Mouse (Mus musculus) forebrain, embryonic 14.5 days (tissue): Measurements from ENCODE around the gene Syne4. TPM values are rescaled to one million over a fixed set of nuclear protein-coding genes. Genes with fewer than 3 reads are reported as not detected.
A peak's percentile ranks its signal among the peaks of the same experiment; 100 is the strongest.

Source experiments
- ATAC-seq: fragments of 200-750 bp; cut with Nextera tagmentation; 2 replicates; pipeline ENCODE4 v1.8.0; 2017; ENCODE audit warnings: mild to moderate bottlenecking, moderate library complexity
- DNase-seq: peaks from one replicate; pipeline ENCODE4 v3.0.0-alpha.2; 2015; ENCODE audit warnings: low spot score
- H3K27ac ChIP-seq: fragments of 300-500 bp; sonication (generic); 2 replicates; pipeline ENCODE4 v1.5.1; 2014; ENCODE audit warnings: low read depth, mild to moderate bottlenecking, control low read depth, low read length, moderate library complexity
- H3K27me3 ChIP-seq: fragments of 300-500 bp; sonication (generic); replicated peaks from 2 replicates; pipeline ENCODE4 v1.6.1; 2014; ENCODE audit warnings: low read length, control low read depth, mixed read lengths; ENCODE audit not compliant: control insufficient read depth, insufficient read depth
- H3K36me3 ChIP-seq: fragments of 300-500 bp; sonication (generic); 2 replicates; pipeline ENCODE4 v1.6.1; 2014; ENCODE audit warnings: low read length, control low read depth; ENCODE audit not compliant: control insufficient read depth, insufficient read depth
- H3K4me1 ChIP-seq: fragments of 300-500 bp; sonication (generic); 2 replicates; pipeline ENCODE4 v1.6.1; 2014; ENCODE audit warnings: antibody characterized with exemption, low read length, control low read depth; ENCODE audit not compliant: control insufficient read depth, insufficient read depth
- H3K4me2 ChIP-seq: fragments of 300-500 bp; sonication (generic); 2 replicates; pipeline ENCODE4 v1.6.1; 2014; ENCODE audit warnings: mild to moderate bottlenecking, control low read depth, low read length
- H3K4me3 ChIP-seq: fragments of 300-500 bp; sonication (generic); 2 replicates; pipeline ENCODE4 v1.5.1; 2014; ENCODE audit warnings: low read depth, low read length, control low read depth
- H3K9ac ChIP-seq: fragments of 300-500 bp; sonication (generic); 2 replicates; pipeline ENCODE4 v1.6.1; 2014; ENCODE audit warnings: mild to moderate bottlenecking, low read length, control low read depth, moderate library complexity
- H3K9me3 ChIP-seq: fragments of 300-500 bp; sonication (generic); replicated peaks from 2 replicates; pipeline ENCODE4 v1.6.1; 2016; ENCODE audit warnings: low read length, control low read depth, mixed read lengths; ENCODE audit not compliant: control insufficient read depth
- WGBS: fragments of 180-500 bp; shearing (Covaris S2); extraction: QIAGEN DNeasy Blood & Tissue Kit; methylation state at CpG from one replicate; pipeline ENCODE4 v1.1.7; 2014; 5-methylcytosine and 5-hydroxymethylcytosine counted together
- polyA plus RNA-seq: library from polyadenylated mRNA; unstranded; fragments of >200 nt; fragmentation: Nextera tagmentation; extraction: Ambion mirVana; gene quantifications from 2 replicates; pipeline ENCODE4 v1.2.1, GENCODE M21; 2014

The Syne4 gene
- polyA plus RNA-seq, 1 experiment from 2014 or later, result 3.6 TPM

DNA sequence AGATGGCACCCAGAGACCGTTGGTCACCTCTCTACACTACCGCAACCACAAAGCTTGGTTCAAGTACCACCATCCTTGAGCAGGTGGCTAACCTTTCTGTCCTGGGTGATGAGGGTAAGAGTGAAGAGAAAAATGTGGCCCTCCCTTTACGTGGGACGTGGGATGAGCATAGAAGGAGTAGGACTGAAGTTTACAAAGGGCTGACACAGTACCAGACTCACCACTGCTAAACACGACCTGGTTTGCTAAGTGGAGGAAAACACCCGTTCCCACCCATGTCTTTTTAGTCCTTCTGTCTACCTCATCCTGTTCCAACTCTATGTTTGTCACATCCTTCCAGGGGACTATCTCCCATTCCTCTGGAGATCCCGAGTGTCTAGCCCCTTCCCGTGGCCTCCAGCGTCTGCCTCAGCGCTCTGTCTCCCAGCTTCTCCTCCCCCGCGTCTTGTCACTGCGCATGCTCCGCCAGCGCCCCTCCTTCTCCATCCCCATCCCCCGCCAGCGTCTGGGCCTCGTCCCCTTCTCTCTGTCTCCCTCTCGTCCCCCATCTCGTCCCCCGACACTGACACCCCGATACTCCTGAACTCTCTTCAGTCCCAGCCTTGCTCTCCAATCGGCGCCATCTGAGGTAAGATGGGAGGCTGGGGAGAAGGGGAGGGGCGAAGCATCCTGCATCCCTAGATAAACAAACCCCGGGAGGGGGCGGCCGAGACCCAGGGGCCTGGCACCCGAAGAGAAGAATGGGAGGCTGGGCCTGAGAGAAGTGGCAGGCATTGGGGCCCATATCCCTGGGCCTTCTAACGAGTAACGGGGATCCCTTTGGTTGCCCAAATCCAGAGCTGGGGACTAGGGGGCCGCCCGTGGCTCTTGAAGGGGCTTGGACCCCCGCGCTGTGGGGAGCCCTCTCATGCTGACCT, 23.1 kb upstream of the Syne4 start, which contains the start of gene Clip3:
Gene Clip3, plus strand, starts transcription at position 514 of the 917 bp plus-strand sequence.
- Histone ChIP-seq H3K4me2 (peak within 1 kb of the TSS; percentile 87), H3K9me3 (no peaks in the 10 kb centered on the region), H3K27ac (peak within 1 kb of the TSS; percentile 74), H3K9ac (peak within 1 kb of the TSS; percentile 98), H3K4me3 (peak within 1 kb of the TSS; percentile 92), H3K27me3 (no peaks in the 10 kb centered on the region), H3K4me1 (peaks cover 16% of the 10 kb centered on the region), H3K36me3 (peaks cover 32% of the 10 kb centered on the region)
- 6% methylated on average over 35 of the region's 35 CpGs for WGBS
- DNase-seq (peak; percentile 93), ATAC-seq (peak; percentile 93)

DNA sequence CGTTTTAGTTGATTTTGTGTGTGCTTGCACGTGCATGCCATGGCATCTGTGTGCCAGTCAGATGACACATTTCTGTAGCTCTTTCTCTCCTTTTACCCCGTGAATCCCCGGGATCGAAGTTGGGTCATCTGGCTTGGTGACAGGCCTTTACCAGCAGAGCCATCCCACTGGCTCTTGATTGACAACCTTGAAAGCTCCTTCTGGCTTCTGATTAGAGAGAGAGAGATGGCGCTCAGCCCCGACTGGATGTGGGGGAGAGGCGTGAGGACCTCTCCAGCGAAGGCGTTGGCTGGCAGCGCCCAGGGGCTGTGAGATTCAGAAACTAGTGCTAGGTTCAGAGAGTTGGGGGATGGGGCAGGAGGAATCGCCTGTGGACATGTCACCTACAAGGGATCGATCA, 20.8 kb upstream of the Syne4 start:
- DNase-seq (peak; percentile 33), ATAC-seq (no peak)
- Histone ChIP-seq H3K36me3 (peaks cover 55% of the 10 kb centered on the region), H3K27me3 (no peaks in the 10 kb centered on the region), H3K4me3 (no peak overlapping the region), H3K9ac (no peak overlapping the region), H3K27ac (0 out of 2 replicates have a peak overlapping the region, but pooled peaks have one; percentile 9), H3K4me1 (peaks cover 16% of the 10 kb centered on the region), H3K4me2 (peak overlapping the region; percentile 25; the same call in 1 of the 2 replicates), H3K9me3 (no peaks in the 10 kb centered on the region)
- whole genome bisulfite sequencing, result 65% methylated on average over 13 of the region's 13 CpGs

DNA sequence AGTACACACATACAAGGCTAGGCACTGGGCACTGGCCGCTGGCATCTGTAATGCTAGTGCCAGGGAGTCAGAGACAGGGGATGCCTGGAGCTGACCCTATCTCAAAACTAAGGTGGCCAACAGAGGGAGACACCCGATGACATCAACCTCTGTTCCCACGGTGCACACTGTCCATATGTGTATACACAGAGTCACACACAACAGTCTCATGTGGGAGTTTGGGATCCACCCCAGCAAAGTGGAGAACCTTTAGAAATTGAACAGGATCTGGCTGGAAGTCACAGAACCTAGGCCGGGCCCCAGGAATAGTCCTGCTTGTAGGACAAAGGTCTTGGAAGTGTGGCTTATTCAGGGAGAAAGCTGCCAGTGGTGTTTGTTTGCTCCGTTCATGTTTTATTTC, 20.3 kb upstream of the Syne4 start:
- no peak for ATAC-seq
- peaks cover 16% of the 10 kb centered on the region for H3K4me1 ChIP-seq
- no peaks in the 10 kb centered on the region for H3K9me3 ChIP-seq
- no peak overlapping the region for H3K4me3 ChIP-seq
- 84% methylated on average over 5 of the region's 5 CpGs for WGBS
- no peak overlapping the region for H3K27ac ChIP-seq
- H3K36me3 ChIP-seq, result peaks cover 60% of the 10 kb centered on the region
- DNase-seq, result no peak
- H3K27me3 ChIP-seq, result no peaks in the 10 kb centered on the region
- no peak overlapping the region for H3K4me2 ChIP-seq
- H3K9ac ChIP-seq, result no peak overlapping the region

DNA sequence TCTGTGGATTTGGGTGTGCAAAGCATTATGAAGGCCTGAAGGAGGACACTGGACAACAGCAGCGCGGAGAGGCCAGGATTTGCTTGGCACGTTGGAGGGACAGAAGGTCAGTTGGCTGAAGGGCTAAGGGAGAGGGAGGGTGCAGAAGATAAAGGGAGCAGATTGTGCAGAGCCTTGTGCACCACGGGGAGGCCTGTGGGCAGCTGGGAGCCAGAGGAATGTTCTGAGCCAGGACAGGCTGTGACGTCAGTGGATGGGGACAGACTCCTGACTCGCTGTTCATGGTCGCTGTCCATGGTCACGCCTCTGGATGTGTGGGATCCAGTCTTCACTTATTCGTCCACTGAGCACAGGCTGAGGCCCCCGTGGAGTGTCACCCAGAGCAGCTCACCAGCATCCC, 19.5 kb upstream of the Syne4 start:
- H3K36me3 ChIP-seq, result peaks cover 68% of the 10 kb centered on the region
- 79% methylated on average over 10 of the region's 10 CpGs for WGBS

DNA sequence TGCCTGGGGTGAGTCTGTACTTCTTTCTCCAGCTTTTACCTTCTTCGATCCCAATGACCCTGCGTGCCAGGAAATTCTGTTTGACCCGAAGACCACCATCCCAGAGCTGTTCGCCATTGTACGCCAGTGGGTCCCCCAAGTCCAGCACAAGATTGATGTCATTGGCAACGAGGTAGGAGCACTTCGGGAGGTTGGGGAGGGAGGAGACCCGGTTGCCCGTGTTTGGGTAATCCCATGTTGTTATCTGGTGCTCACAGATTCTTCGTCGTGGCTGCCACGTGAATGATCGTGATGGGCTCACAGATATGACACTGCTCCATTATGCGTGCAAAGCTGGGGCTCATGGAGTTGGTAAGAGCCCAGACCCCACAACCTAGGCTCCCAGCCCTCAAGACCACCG, 17.8 kb upstream of the Syne4 start:
- H3K4me1 ChIP-seq, result peaks cover 13% of the 10 kb centered on the region
- no peak overlapping the region for H3K4me2 ChIP-seq
- 95% methylated on average over 15 of the region's 15 CpGs for WGBS
- no peak for DNase-seq
- no peak overlapping the region for H3K4me3 ChIP-seq
- no peak overlapping the region for H3K27ac ChIP-seq
- no peak for ATAC-seq
- no peaks in the 10 kb centered on the region for H3K9me3 ChIP-seq
- H3K9ac ChIP-seq, result no peak overlapping the region
- peaks cover 82% of the 10 kb centered on the region for H3K36me3 ChIP-seq
- H3K27me3 ChIP-seq, result no peaks in the 10 kb centered on the region

More for the DNA sequence above, 19.5 kb upstream of the Syne4 start:
- Histone ChIP-seq H3K4me1 (peaks cover 16% of the 10 kb centered on the region), H3K4me2 (no peak overlapping the region), H3K27ac (no peak overlapping the region), H3K9ac (no peak overlapping the region), H3K4me3 (no peak overlapping the region), H3K27me3 (no peaks in the 10 kb centered on the region), H3K9me3 (no peaks in the 10 kb centered on the region)
- DNase-seq, result no peak
- ATAC-seq, result no peak

DNA sequence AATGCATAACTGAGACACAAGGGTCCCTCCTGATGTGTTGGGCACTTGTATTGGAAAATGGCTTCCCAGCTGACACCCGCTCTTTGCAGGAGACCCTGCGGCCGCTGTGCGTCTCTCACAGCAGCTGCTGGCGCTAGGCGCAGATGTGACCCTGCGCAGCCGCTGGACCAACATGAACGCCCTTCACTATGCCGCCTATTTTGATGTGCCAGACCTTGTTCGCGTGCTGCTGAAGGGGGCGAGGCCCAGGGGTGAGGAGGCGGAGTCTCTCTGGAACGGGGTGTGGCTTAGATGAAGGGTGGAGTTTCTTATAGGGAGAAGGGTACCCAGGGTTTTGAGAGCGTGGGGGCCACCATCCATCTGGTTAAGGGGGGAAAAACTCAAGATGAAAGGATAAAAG, 17.3 kb upstream of the Syne4 start:
- peaks cover 87% of the 10 kb centered on the region for H3K36me3 ChIP-seq
- no peak for DNase-seq

DNA sequence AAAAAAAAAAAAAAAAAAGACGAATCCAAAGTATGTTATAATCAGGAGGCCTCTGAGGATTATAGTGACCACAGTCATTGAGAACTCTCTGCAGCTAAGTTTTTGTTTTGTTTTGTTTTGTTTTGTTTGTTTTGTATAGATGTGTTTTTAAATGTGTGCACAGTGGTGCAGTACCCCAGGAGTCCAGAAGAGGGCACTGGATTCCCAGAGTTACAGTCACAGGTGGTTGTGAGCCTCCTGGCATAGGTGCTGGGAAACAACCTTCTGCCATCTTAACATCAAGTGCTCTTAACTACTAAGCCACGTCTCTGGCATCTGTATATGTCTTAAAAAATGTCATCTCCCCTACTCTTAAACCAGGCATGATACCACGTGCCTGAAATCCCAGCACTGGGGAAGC, 13.7 kb upstream of the Syne4 start:
- Histone ChIP-seq H3K9me3 (no peaks in the 10 kb centered on the region), H3K9ac (no peak overlapping the region), H3K4me1 (no peaks in the 10 kb centered on the region), H3K4me2 (no peak overlapping the region), H3K4me3 (no peak overlapping the region), H3K27me3 (no peaks in the 10 kb centered on the region), H3K27ac (no peak overlapping the region), H3K36me3 (peaks cover 88% of the 10 kb centered on the region)
- DNase-seq (peak; percentile 59), ATAC-seq (0 out of 2 replicates have a peak, but pooled peaks have one; percentile 16)
- 50% methylated on average over 3 of the region's 3 CpGs for WGBS

More for the DNA sequence above, 17.3 kb upstream of the Syne4 start:
- no peak for ATAC-seq
- Histone ChIP-seq H3K9ac (no peak overlapping the region), H3K27ac (no peak overlapping the region), H3K9me3 (no peaks in the 10 kb centered on the region), H3K4me3 (no peak overlapping the region), H3K4me1 (peaks cover 11% of the 10 kb centered on the region), H3K27me3 (no peaks in the 10 kb centered on the region), H3K4me2 (no peak overlapping the region)
- WGBS, result 82% methylated on average over 16 of the region's 16 CpGs

DNA sequence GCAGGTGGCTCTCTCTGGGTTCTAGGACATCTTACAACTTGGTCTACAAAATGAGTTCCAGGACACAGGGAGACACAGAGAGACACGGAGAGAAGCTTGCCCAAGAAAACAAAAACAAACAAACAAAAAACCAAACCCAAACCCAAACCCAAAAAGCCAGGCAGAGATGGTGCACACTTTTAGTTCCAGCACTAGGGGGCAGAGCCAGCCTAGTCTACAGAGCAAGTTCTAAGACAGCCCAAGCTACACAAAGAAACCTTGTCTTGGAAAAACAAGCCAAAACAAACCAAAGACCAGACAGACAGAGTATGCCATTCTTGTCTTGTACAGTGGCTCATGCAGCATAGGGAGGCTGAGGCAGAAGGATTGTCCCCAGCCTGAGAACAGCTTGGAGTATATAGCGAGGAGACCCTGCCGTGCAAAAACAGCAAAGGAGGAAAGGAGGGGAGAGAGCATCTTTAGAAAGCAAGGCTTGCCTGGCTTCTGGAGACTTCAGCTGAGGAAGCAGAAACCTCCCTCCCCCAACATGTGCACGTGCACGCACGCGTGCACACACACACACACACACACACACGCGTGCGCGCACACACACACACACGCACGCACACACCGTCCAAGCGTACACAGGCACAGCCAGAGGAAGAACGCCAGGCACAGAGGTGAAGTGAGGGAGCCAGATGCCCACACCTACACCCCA, 8.4 kb upstream of the Syne4 start:
- no peaks in the 10 kb centered on the region for H3K27me3 ChIP-seq
- no peak overlapping the region for H3K4me3 ChIP-seq
- H3K4me1 ChIP-seq, result peaks cover 6% of the 10 kb centered on the region
- DNase-seq, result peak; percentile 41
- no peak overlapping the region for H3K4me2 ChIP-seq
- H3K9ac ChIP-seq, result no peak overlapping the region
- peaks cover 54% of the 10 kb centered on the region for H3K36me3 ChIP-seq
- no peak for ATAC-seq
- H3K27ac ChIP-seq, result no peak overlapping the region
- WGBS, result 95% methylated on average over 16 of the region's 16 CpGs
- H3K9me3 ChIP-seq, result no peaks in the 10 kb centered on the region
